In genomic region chr8:71685573-71685972, GRCm38 (mm10) we compare ENCODE assay signal across 9 mouse cellular contexts. TPM values are rescaled to one million over a fixed set of nuclear protein-coding genes. Genes with fewer than 3 reads are reported as not detected.
DNase-seq lines count a peak whose midpoint lies in the region; ATAC-seq and TF ChIP-seq lines count a peak whose summit lies in the region.
"Had no signal": no experiment of that assay in that cellular context is flagged by ENCODE, and none has a peak within 500 bp of the region (broad histone marks: within the 10 kb centered on the region; RNA-seq: fewer than 3 reads in every experiment).

No protein-coding gene starts in this region.

- peak; percentile 26; the same call in 1 of the 2 replicates for ATAC-seq in kidney, embryonic 14.5 days (ENCODE audit: low FRiP score, low TSS enrichment)
- ATAC-seq in hindbrain, embryonic 13.5 days (ENCODE audit: low FRiP score): peak; percentile 44
- ATAC-seq in midbrain, postnatal 0 days (ENCODE audit: low FRiP score): peak; percentile 41
- no peak for ATAC-seq in megakaryocyte-erythroid progenitor cell, adult 5-6 weeks (replicated peaks; ENCODE audit: low FRiP score, low TSS enrichment, poor library complexity, severe bottlenecking)

- DNase-seq in kidney, adult 2 months: no peak
- peak; percentile 56 for DNase-seq in embryonic facial prominence, embryonic 10.5 days (ENCODE audit: low spot score)
- peak; percentile 74 for DNase-seq in midbrain, postnatal 0 days (ENCODE audit: low spot score)
- no peak for DNase-seq in left cerebral cortex, postnatal 4 days
- no peak for DNase-seq in adrenal gland, postnatal 10 days

- H3K4me2 ChIP-seq in kidney, embryonic 14.5 days (replicated peaks; ENCODE audit: low read depth, low read length): peak overlapping the region; percentile 37
- H3K4me2 ChIP-seq in hindbrain, embryonic 13.5 days: peak overlapping the region; percentile 63
- H3K4me2 ChIP-seq in midbrain, postnatal 0 days (ENCODE audit: low read depth, low read length, poor library complexity, severe bottlenecking): peak overlapping the region; percentile 75

- TF ChIP-seq CTCF in kidney, adult 2 months (conservative IDR thresholded peaks at IDR 0.05; ENCODE audit: insufficient read depth, insufficient read length, low read depth, low read length): no peak
- TF ChIP-seq CTCF in midbrain, postnatal 0 days (IDR thresholded peaks at IDR 0.05): peak; percentile 71

- no peak overlapping the region for H3K9ac ChIP-seq in kidney, embryonic 14.5 days (ENCODE audit: low read depth, low read length)
- peak overlapping the region; percentile 63 for H3K9ac ChIP-seq in hindbrain, embryonic 13.5 days
- H3K9ac ChIP-seq in midbrain, postnatal 0 days (replicated peaks; ENCODE audit: low read length, poor library complexity, severe bottlenecking): peak overlapping the region; percentile 42; the same call in 1 of the 2 replicates

- WGBS in kidney, embryonic 14.5 days: 7% methylated on average over 29 of the region's 29 CpGs
- 25% methylated on average over 29 of the region's 29 CpGs for WGBS in kidney, adult 2 months
- 2% methylated on average over 29 of the region's 29 CpGs for WGBS in embryonic facial prominence, embryonic 10.5 days
- WGBS in hindbrain, embryonic 13.5 days: 4% methylated on average over 29 of the region's 29 CpGs
- WGBS in midbrain, postnatal 0 days: 8% methylated on average over 29 of the region's 29 CpGs

- H3K4me3 ChIP-seq in kidney, embryonic 14.5 days (ENCODE audit: low read length): peak overlapping the region; percentile 25
- H3K4me3 ChIP-seq in kidney, adult 2 months (ENCODE audit: insufficient read depth, low read depth, low read length): no peak overlapping the region
- H3K4me3 ChIP-seq in embryonic facial prominence, embryonic 10.5 days: peak overlapping the region; percentile 40
- H3K4me3 ChIP-seq in hindbrain, embryonic 13.5 days: peak overlapping the region; percentile 43
- H3K4me3 ChIP-seq in midbrain, postnatal 0 days (ENCODE audit: low read depth, low read length): peak overlapping the region; percentile 44
- H3K4me3 ChIP-seq: erythroblast, embryonic 14.5 days had no signal

- no peaks in the 10 kb centered on the region for H3K9me3 ChIP-seq in kidney, embryonic 14.5 days (ENCODE audit: control insufficient read depth, low read length)
- H3K9me3 ChIP-seq in embryonic facial prominence, embryonic 10.5 days: no peaks in the 10 kb centered on the region
- H3K9me3 ChIP-seq in hindbrain, embryonic 13.5 days: no peaks in the 10 kb centered on the region
- no peaks in the 10 kb centered on the region for H3K9me3 ChIP-seq in midbrain, postnatal 0 days (ENCODE audit: low read length)

- H3K4me1 ChIP-seq in kidney, embryonic 14.5 days (ENCODE audit: control insufficient read depth, insufficient read depth, low read length): peaks cover 12% of the 10 kb centered on the region; the same call in 1 of the 2 replicates
- H3K4me1 ChIP-seq in kidney, adult 2 months (ENCODE audit: control insufficient read depth, insufficient read depth, low read length): no peaks in the 10 kb centered on the region
- peaks cover 42% of the 10 kb centered on the region for H3K4me1 ChIP-seq in embryonic facial prominence, embryonic 10.5 days
- peaks cover 37% of the 10 kb centered on the region for H3K4me1 ChIP-seq in hindbrain, embryonic 13.5 days (replicated peaks)
- H3K4me1 ChIP-seq in midbrain, postnatal 0 days (ENCODE audit: insufficient read depth, low read length): no peaks in the 10 kb centered on the region

- no peak for TF ChIP-seq POLR2A in kidney, adult 2 months (IDR thresholded peaks at IDR 0.05; ENCODE audit: low read depth, low read length)

- H3K27ac ChIP-seq in kidney, embryonic 14.5 days (ENCODE audit: low read depth, low read length): no peak overlapping the region
- no peak overlapping the region for H3K27ac ChIP-seq in kidney, adult 2 months (ENCODE audit: insufficient read depth, low read depth, low read length)
- no peak overlapping the region for H3K27ac ChIP-seq in embryonic facial prominence, embryonic 10.5 days (replicated peaks)
- no peak overlapping the region for H3K27ac ChIP-seq in hindbrain, embryonic 13.5 days
- no peak overlapping the region for H3K27ac ChIP-seq in midbrain, postnatal 0 days (ENCODE audit: low read depth, low read length)

- no peaks in the 10 kb centered on the region for H3K36me3 ChIP-seq in kidney, embryonic 14.5 days (ENCODE audit: control insufficient read depth, insufficient read depth, low read length)
- no peaks in the 10 kb centered on the region for H3K36me3 ChIP-seq in kidney, adult 2 months (ENCODE audit: control insufficient read depth, insufficient read depth, low read length)
- no peaks in the 10 kb centered on the region for H3K36me3 ChIP-seq in embryonic facial prominence, embryonic 10.5 days (replicated peaks)
- H3K36me3 ChIP-seq in hindbrain, embryonic 13.5 days: no peaks in the 10 kb centered on the region
- H3K36me3 ChIP-seq in midbrain, postnatal 0 days (ENCODE audit: insufficient read depth, low read length): no peaks in the 10 kb centered on the region

- intact Hi-C loops in left cerebral cortex, postnatal 4 days (cut with DNase I): no loop called here

- H3K27me3 ChIP-seq in kidney, embryonic 14.5 days (ENCODE audit: control insufficient read depth, insufficient read depth, low read length): peaks cover 99% of the 10 kb centered on the region
- no peaks in the 10 kb centered on the region for H3K27me3 ChIP-seq in kidney, adult 2 months (replicated peaks; ENCODE audit: control insufficient read depth, insufficient read depth, low read length)
- H3K27me3 ChIP-seq in embryonic facial prominence, embryonic 10.5 days (replicated peaks; ENCODE audit: low read depth, poor library complexity, severe bottlenecking): peaks cover 100% of the 10 kb centered on the region
- peaks cover 100% of the 10 kb centered on the region for H3K27me3 ChIP-seq in hindbrain, embryonic 13.5 days
- peaks cover 93% of the 10 kb centered on the region for H3K27me3 ChIP-seq in midbrain, postnatal 0 days (ENCODE audit: insufficient read depth, low read length)

RNA-seq across cellular contexts. Expression of gene Insl3, which starts 3.4 kb away (rescaled TPM):
- 1.2 TPM in 1 of 2 replicates, not detected in the other for polyA plus RNA-seq in kidney, embryonic 14.5 days (2014; fragmentation: Nextera tagmentation; extraction: Ambion mirVana)
- 14.5 and 17.8 TPM in 2 replicates for polyA plus RNA-seq in kidney, adult 2 months (2012; rRNA removed)
- polyA plus RNA-seq in embryonic facial prominence, embryonic 10.5 days (2016; fragmentation: Nextera tagmentation; extraction: Ambion mirVana): 0.55 TPM in 1 of 2 replicates, not detected in the other
- 0.31 and 0.79 TPM in 2 replicates for polyA plus RNA-seq in hindbrain, embryonic 13.5 days (2015; fragmentation: Nextera tagmentation; extraction: Ambion mirVana)
- not detected in 2 replicates for total RNA-seq in midbrain, postnatal 0 days (2014; rRNA removed)
- 1.2 and 2.1 TPM in 2 replicates for polyA plus RNA-seq in midbrain, postnatal 0 days (2015; fragmentation: Nextera tagmentation; extraction: Ambion mirVana)
- 6.4 and 17.6 TPM in 2 replicates for total RNA-seq in megakaryocyte-erythroid progenitor cell, adult 5-6 weeks (2014; fragmentation: Nextera tagmentation)
- 0.88 and 4.8 TPM in 2 replicates for total RNA-seq in megakaryocyte-erythroid progenitor cell, adult 5-6 weeks (2017)
- 1 to 10 TPM in 1 of 2 experiments, under 1 TPM in 1; 0.70 to 1.6 TPM for total RNA-seq in left cerebral cortex, postnatal 4 days (2021)
- 10 to 100 TPM in 1 of 2 experiments, 1 to 10 TPM in 1; 7.3 to 10.8 TPM for total RNA-seq in adrenal gland, postnatal 10 days (2021)

RNA-seq across cellular contexts. Expression of gene Jak3, which starts 9.5 kb away (rescaled TPM):
- 3.0 and 5.2 TPM in 2 replicates for polyA plus RNA-seq in kidney, embryonic 14.5 days (2014; fragmentation: Nextera tagmentation; extraction: Ambion mirVana)
- 15.1 and 16.5 TPM in 2 replicates for polyA plus RNA-seq in kidney, adult 2 months (2012; rRNA removed)
- 3.6 and 4.0 TPM in 2 replicates for polyA plus RNA-seq in embryonic facial prominence, embryonic 10.5 days (2016; fragmentation: Nextera tagmentation; extraction: Ambion mirVana)
- 3.5 TPM in 2 replicates for polyA plus RNA-seq in hindbrain, embryonic 13.5 days (2015; fragmentation: Nextera tagmentation; extraction: Ambion mirVana)
- total RNA-seq in midbrain, postnatal 0 days (2014; rRNA removed): 9.0 and 12.3 TPM in 2 replicates
- 6.4 and 7.1 TPM in 2 replicates for polyA plus RNA-seq in midbrain, postnatal 0 days (2015; fragmentation: Nextera tagmentation; extraction: Ambion mirVana)
- 5.2 and 10.4 TPM in 2 replicates for total RNA-seq in megakaryocyte-erythroid progenitor cell, adult 5-6 weeks (2014; fragmentation: Nextera tagmentation)
- total RNA-seq in megakaryocyte-erythroid progenitor cell, adult 5-6 weeks (2017): 1.8 and 4.5 TPM in 2 replicates
- 1 to 10 TPM; 4.5 to 5.5 TPM for total RNA-seq in left cerebral cortex, postnatal 4 days (2021)
- total RNA-seq in adrenal gland, postnatal 10 days (2021): 10 to 100 TPM; 18.5 to 25.9 TPM

RNA-seq across cellular contexts. Expression of gene Unc13a, which starts 14.0 kb away (rescaled TPM):
- 0.50 and 0.53 TPM in 2 replicates for polyA plus RNA-seq in kidney, embryonic 14.5 days (2014; fragmentation: Nextera tagmentation; extraction: Ambion mirVana)
- polyA plus RNA-seq in kidney, adult 2 months (2012; rRNA removed): 1.3 and 2.1 TPM in 2 replicates
- 2.2 TPM in 2 replicates for polyA plus RNA-seq in embryonic facial prominence, embryonic 10.5 days (2016; fragmentation: Nextera tagmentation; extraction: Ambion mirVana)
- 18.0 and 18.9 TPM in 2 replicates for polyA plus RNA-seq in hindbrain, embryonic 13.5 days (2015; fragmentation: Nextera tagmentation; extraction: Ambion mirVana)
- 69.0 and 70.8 TPM in 2 replicates for total RNA-seq in midbrain, postnatal 0 days (2014; rRNA removed)
- polyA plus RNA-seq in midbrain, postnatal 0 days (2015; fragmentation: Nextera tagmentation; extraction: Ambion mirVana): 14.5 and 16.2 TPM in 2 replicates
- 0.26 and 0.64 TPM in 2 replicates for total RNA-seq in megakaryocyte-erythroid progenitor cell, adult 5-6 weeks (2014; fragmentation: Nextera tagmentation)
- 0.27 TPM in 1 of 2 replicates, not detected in the other for total RNA-seq in megakaryocyte-erythroid progenitor cell, adult 5-6 weeks (2017)
- 100 to 1,000 TPM; 204 to 221 TPM for total RNA-seq in left cerebral cortex, postnatal 4 days (2021)
- 1 to 10 TPM; 3.8 to 7.1 TPM for total RNA-seq in adrenal gland, postnatal 10 days (2021)

RNA-seq across cellular contexts. Expression of gene B3gnt3, which starts 16.0 kb away (rescaled TPM):
- polyA plus RNA-seq in kidney, embryonic 14.5 days (2014; fragmentation: Nextera tagmentation; extraction: Ambion mirVana): 1.1 and 1.6 TPM in 2 replicates
- 5.5 and 5.9 TPM in 2 replicates for polyA plus RNA-seq in kidney, adult 2 months (2012; rRNA removed)
- 0.54 and 0.72 TPM in 2 replicates for polyA plus RNA-seq in embryonic facial prominence, embryonic 10.5 days (2016; fragmentation: Nextera tagmentation; extraction: Ambion mirVana)
- 0.32 and 0.34 TPM in 2 replicates for polyA plus RNA-seq in hindbrain, embryonic 13.5 days (2015; fragmentation: Nextera tagmentation; extraction: Ambion mirVana)
- 0.24 and 1.6 TPM in 2 replicates for total RNA-seq in midbrain, postnatal 0 days (2014; rRNA removed)
- polyA plus RNA-seq in midbrain, postnatal 0 days (2015; fragmentation: Nextera tagmentation; extraction: Ambion mirVana): 0.31 and 0.50 TPM in 2 replicates
- 0.42 and 0.79 TPM in 2 replicates for total RNA-seq in megakaryocyte-erythroid progenitor cell, adult 5-6 weeks (2014; fragmentation: Nextera tagmentation)
- total RNA-seq in megakaryocyte-erythroid progenitor cell, adult 5-6 weeks (2017): 0.30 and 0.99 TPM in 2 replicates
- total RNA-seq in left cerebral cortex, postnatal 4 days (2021): under 1 TPM; 0.22 to 0.36 TPM
- total RNA-seq in adrenal gland, postnatal 10 days (2021): 1 to 10 TPM; 6.4 to 6.7 TPM

RNA-seq across cellular contexts. Expression of gene Fcho1, which starts 39.9 kb away (rescaled TPM):
- 5.5 and 6.5 TPM in 2 replicates for polyA plus RNA-seq in kidney, embryonic 14.5 days (2014; fragmentation: Nextera tagmentation; extraction: Ambion mirVana)
- 4.2 and 9.5 TPM in 2 replicates for polyA plus RNA-seq in kidney, adult 2 months (2012; rRNA removed)
- polyA plus RNA-seq in embryonic facial prominence, embryonic 10.5 days (2016; fragmentation: Nextera tagmentation; extraction: Ambion mirVana): 6.0 and 7.9 TPM in 2 replicates
- 62.2 and 68.2 TPM in 2 replicates for polyA plus RNA-seq in hindbrain, embryonic 13.5 days (2015; fragmentation: Nextera tagmentation; extraction: Ambion mirVana)
- 109 and 114 TPM in 2 replicates for total RNA-seq in midbrain, postnatal 0 days (2014; rRNA removed)
- polyA plus RNA-seq in midbrain, postnatal 0 days (2015; fragmentation: Nextera tagmentation; extraction: Ambion mirVana): 88.4 and 89.5 TPM in 2 replicates
- total RNA-seq in megakaryocyte-erythroid progenitor cell, adult 5-6 weeks (2014; fragmentation: Nextera tagmentation): 183 and 235 TPM in 2 replicates
- 68.1 and 88.4 TPM in 2 replicates for total RNA-seq in megakaryocyte-erythroid progenitor cell, adult 5-6 weeks (2017)
- total RNA-seq in left cerebral cortex, postnatal 4 days (2021): 100 to 1,000 TPM; 153 to 162 TPM
- 1 to 10 TPM; 4.8 to 8.4 TPM for total RNA-seq in adrenal gland, postnatal 10 days (2021)

Comparison
In these comparisons a context has a peak if more than half of its experiments do, and no peak if none do; other contexts are left out.
1. DNase-seq: peak in embryonic facial prominence, embryonic 10.5 days (single experiment) and midbrain, postnatal 0 days (single experiment); none in kidney, adult 2 months (single experiment), left cerebral cortex, postnatal 4 days (single experiment) and adrenal gland, postnatal 10 days (single experiment).
2. Peak in every context shown above with its lines, with median percentiles within 50 percentile points of each other: H3K4me2 ChIP-seq.